Mouse (Mus musculus): ENCODE data around the gene Adam19.

Gene Adam19

GRCm38 (mm10) chr11:46054911-46055895, 589 bp upstream of the Adam19 start:
- DNase-seq (ENCODE audit: low spot score) = peak; percentile 58

GRCm38 (mm10) chr11:46056770-46057411, 1.1 kb downstream of the Adam19 start:
- peak; percentile 56 for DNase-seq (ENCODE audit: low spot score)

GRCm38 (mm10) chr11:46058011-46058410, 2.2 kb downstream of the Adam19 start:
- no peak for DNase-seq (ENCODE audit: low spot score)

- no peak for DNase-seq (ENCODE audit: low spot score)
Measured at GRCm38 (mm10) chr11:46058916-46059315, 3.1 kb downstream of the Adam19 start.

GRCm38 (mm10) chr11:46059887-46060650, 4.3 kb downstream of the Adam19 start:
- no peak for DNase-seq (ENCODE audit: low spot score)

- no peak for DNase-seq (ENCODE audit: low spot score)
Measured at GRCm38 (mm10) chr11:46060651-46061020, 4.8 kb downstream of the Adam19 start.

- no peak for DNase-seq (ENCODE audit: low spot score)
Measured at GRCm38 (mm10) chr11:46061776-46062445, 6.1 kb downstream of the Adam19 start.

GRCm38 (mm10) chr11:46062569-46062968, 6.8 kb downstream of the Adam19 start:
- no peak for DNase-seq (ENCODE audit: low spot score)

GRCm38 (mm10) chr11:46062993-46063731, 7.4 kb downstream of the Adam19 start:
- no peak for DNase-seq (ENCODE audit: low spot score)

GRCm38 (mm10) chr11:46064767-46065166, 9.0 kb downstream of the Adam19 start:
- no peak for DNase-seq (ENCODE audit: low spot score)

- DNase-seq (ENCODE audit: low spot score) = peak; percentile 51
Measured at GRCm38 (mm10) chr11:46065201-46066011, 9.6 kb downstream of the Adam19 start.

GRCm38 (mm10) chr11:46067371-46068060, 11.7 kb downstream of the Adam19 start:
- no peak for DNase-seq (ENCODE audit: low spot score)

GRCm38 (mm10) chr11:46068756-46069407, 13.1 kb downstream of the Adam19 start:
- no peak for DNase-seq (ENCODE audit: low spot score)

GRCm38 (mm10) chr11:46069408-46070003, 13.7 kb downstream of the Adam19 start:
- peak; percentile 48 for DNase-seq (ENCODE audit: low spot score)

GRCm38 (mm10) chr11:46070161-46070560, 14.4 kb downstream of the Adam19 start:
- DNase-seq (ENCODE audit: low spot score) = no peak

- no peak for DNase-seq (ENCODE audit: low spot score)
Measured at GRCm38 (mm10) chr11:46070789-46071188, 15.0 kb downstream of the Adam19 start.

GRCm38 (mm10) chr11:46072466-46073060, 16.8 kb downstream of the Adam19 start:
- DNase-seq (ENCODE audit: low spot score) = no peak
